Mouse (Mus musculus) hindbrain, embryonic 10.5 days (tissue): ENCODE data around the gene Lbh. TPM values are rescaled to one million over a fixed set of nuclear protein-coding genes. Genes with fewer than 3 reads are reported as not detected.

ENCODE experiments used
- DNase-seq: peaks from one replicate; pipeline ENCODE4 v3.0.0-alpha.2; 2017; ENCODE audit warnings: low spot score
- H3K27ac ChIP-seq: fragments of 300-500 bp; sonication (generic); 2 replicates; pipeline ENCODE4 v1.5.1; 2016; ENCODE audit warnings: mild to moderate bottlenecking, moderate library complexity
- H3K27me3 ChIP-seq: fragments of 300-500 bp; sonication (generic); 2 replicates; pipeline ENCODE4 v1.6.1; 2016; ENCODE audit warnings: mild to moderate bottlenecking; ENCODE audit not compliant: poor library complexity, insufficient read depth, severe bottlenecking
- H3K36me3 ChIP-seq: fragments of 300-500 bp; sonication (generic); 2 replicates; pipeline ENCODE4 v1.6.1; 2016; ENCODE audit warnings: mild to moderate bottlenecking, moderate library complexity
- H3K4me1 ChIP-seq: fragments of 300-500 bp; sonication (generic); replicated peaks from 2 replicates; pipeline ENCODE4 v1.6.1; 2016; ENCODE audit warnings: mild to moderate bottlenecking
- H3K4me3 ChIP-seq: fragments of 300-500 bp; sonication (generic); 2 replicates; pipeline ENCODE4 v1.5.1; 2016; ENCODE audit warnings: mild to moderate bottlenecking, moderate library complexity
- H3K9me3 ChIP-seq: fragments of 300-500 bp; sonication (generic); 2 replicates; pipeline ENCODE4 v1.6.1; 2016; ENCODE audit warnings: mild to moderate bottlenecking, moderate library complexity
- WGBS: fragments of 180-500 bp; shearing (Covaris S2); methylation state at CpG from one replicate; pipeline ENCODE4 v1.1.7; 2016; 5-methylcytosine and 5-hydroxymethylcytosine counted together
- polyA plus RNA-seq: library from polyadenylated mRNA; unstranded; fragments of >200 nt; fragmentation: Nextera tagmentation; extraction: Ambion mirVana; gene quantifications from 2 replicates; pipeline ENCODE4 v1.2.1, GENCODE M21; 2016

Gene Lbh
- polyA plus RNA-seq, 1 experiment from 2014 or later = 2.6 TPM

DNA sequence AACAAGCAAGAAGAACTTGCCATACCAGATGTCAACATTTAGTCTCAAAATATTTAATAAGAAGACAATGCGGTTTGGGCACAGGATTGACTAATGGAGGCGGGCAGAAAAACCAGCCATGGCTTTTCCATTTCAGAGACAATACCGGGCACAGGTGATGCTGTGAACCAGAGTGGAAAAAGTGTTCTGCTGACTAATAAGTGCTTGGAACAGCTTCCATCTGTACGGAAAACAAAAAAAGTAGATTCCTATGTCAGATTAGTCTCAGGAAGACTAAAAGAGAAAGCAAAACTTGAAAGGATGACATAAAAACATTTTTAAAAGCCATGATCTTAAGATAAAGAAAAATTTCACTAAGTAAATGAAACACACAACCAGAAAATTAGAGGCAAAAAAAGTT is 16.4 kb upstream of the Lbh start:
- WGBS = 91% methylated on average over 4 of the region's 4 CpGs
- 0 out of 2 replicates have a peak, but pooled peaks cover 2% of the 10 kb centered on the region for H3K4me1 ChIP-seq
- no peaks in the 10 kb centered on the region for H3K36me3 ChIP-seq
- DNase-seq = no peak
- no peaks in the 10 kb centered on the region for H3K27me3 ChIP-seq
- H3K4me3 ChIP-seq = no peak overlapping the region
- no peaks in the 10 kb centered on the region for H3K9me3 ChIP-seq
- H3K27ac ChIP-seq = no peak overlapping the region

DNA sequence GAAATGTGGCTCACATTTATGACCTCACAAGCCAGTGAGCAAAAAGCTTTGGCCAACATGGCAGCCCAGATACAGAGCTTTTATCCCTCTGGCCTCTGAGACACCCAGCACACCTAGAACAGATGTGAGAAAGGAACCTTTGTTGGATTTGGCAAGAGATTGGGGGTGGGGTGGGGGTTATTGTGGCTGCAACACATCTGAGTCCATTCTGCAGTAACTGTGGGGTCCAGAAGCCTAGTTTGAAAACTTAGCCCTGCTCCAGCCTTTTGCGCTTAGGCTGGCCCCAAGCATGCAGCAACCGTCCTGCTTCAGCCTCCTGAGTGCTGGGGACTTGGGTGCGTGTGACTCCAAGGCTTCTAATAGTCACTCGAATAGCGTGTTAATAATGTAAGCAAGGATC is 14.8 kb upstream of the Lbh start:
- H3K36me3 ChIP-seq = no peaks in the 10 kb centered on the region
- H3K4me3 ChIP-seq = no peak overlapping the region
- peaks cover 2% of the 10 kb centered on the region; the same call in 1 of the 2 replicates for H3K27me3 ChIP-seq
- DNase-seq = no peak
- no peaks in the 10 kb centered on the region for H3K9me3 ChIP-seq
- no peak overlapping the region for H3K27ac ChIP-seq
- 0 out of 2 replicates have a peak, but pooled peaks cover 2% of the 10 kb centered on the region for H3K4me1 ChIP-seq
- 96% methylated on average over 5 of the region's 5 CpGs for WGBS

DNA sequence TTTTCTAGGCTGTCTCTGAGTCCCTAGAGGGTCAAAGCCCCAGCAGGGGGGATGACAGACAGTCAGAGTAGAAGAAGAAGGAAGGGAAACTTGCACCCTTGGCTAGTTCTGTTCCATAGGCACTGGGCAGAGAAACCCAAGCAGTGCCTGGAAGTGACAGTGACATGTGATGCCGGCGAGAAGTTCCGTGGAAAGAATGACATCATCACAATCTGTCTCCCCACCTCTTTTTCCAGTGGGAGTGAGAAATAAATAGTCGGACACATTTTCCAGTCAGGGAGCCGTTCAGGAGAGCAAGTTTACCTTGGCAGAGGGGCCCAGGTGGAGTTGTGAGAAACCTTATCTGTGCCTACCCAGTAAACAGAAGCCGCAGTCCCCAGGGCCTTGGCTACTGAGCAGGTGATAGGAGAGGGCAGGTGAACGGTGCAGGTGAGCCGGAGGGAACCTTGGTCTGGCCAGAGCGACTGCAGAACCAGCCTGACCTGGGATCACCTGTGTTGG is 14.1 kb upstream of the Lbh start:
- H3K36me3 ChIP-seq = no peaks in the 10 kb centered on the region
- WGBS = 87% methylated on average over 9 of the region's 9 CpGs

DNA sequence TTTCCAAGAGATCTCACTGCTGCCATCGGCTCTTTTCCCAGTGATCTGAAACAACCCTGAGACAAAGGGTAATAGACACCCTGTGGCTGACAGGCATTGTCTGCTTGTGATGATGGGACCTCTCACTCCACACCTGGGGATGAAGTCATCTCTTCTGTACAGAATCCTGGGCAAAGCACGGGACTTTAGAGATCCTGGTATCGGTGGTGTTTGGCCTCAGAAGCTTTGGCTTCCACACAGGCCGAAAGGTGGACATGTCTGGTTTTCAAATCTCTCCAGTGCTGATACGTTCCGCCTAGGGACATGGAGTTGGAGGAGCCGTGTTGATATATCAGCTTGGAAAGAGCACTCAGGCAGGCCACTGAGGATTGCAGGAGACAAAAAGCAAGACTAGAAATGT is 13.2 kb upstream of the Lbh start:
- 83% methylated on average over 7 of the region's 7 CpGs for WGBS

More for the DNA sequence above, 14.1 kb upstream of the Lbh start:
- H3K27ac ChIP-seq = no peak overlapping the region
- no peak overlapping the region for H3K4me3 ChIP-seq
- H3K4me1 ChIP-seq = 0 out of 2 replicates have a peak, but pooled peaks cover 2% of the 10 kb centered on the region
- no peak for DNase-seq
- peaks cover 2% of the 10 kb centered on the region; the same call in 1 of the 2 replicates for H3K27me3 ChIP-seq
- H3K9me3 ChIP-seq = no peaks in the 10 kb centered on the region

DNA sequence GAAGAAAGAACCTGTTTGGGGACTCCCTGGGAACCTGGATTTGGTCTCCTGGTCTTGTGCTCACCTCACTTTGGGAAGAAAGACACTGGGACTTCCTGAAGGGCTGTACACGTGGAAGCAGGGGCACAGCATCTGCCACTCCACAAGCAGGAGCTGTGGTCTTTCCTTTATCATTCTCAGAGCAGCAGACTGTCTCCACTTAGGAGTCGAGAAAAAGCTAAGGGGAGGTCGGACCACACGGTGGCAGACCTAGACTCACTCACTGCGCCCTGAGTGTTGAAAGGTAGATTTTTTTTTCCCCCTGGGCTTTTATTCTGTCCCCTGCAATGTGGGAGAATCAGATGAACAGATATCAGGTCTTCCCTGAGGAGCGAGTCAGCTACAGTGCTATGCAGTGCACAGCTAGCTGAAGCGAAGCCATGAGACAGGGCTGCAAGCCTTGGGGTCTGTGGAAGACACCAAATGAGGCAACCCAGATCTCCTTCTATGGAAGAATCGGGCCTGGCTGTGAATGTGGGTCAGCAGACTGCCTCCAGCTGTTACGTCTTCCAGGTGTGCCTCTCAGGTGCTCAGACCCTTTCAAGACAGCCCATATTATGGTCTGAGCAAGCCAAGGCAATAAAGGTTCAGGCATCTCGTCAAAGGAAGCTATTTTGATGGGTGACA is 11.7 kb upstream of the Lbh start:
- H3K27me3 ChIP-seq = peaks cover 2% of the 10 kb centered on the region; the same call in 1 of the 2 replicates
- 0 out of 2 replicates have a peak, but pooled peaks cover 5% of the 10 kb centered on the region for H3K4me1 ChIP-seq
- DNase-seq = no peak
- 77% methylated on average over 10 of the region's 10 CpGs for WGBS
- no peak overlapping the region for H3K4me3 ChIP-seq
- H3K27ac ChIP-seq = no peak overlapping the region
- no peaks in the 10 kb centered on the region for H3K9me3 ChIP-seq
- H3K36me3 ChIP-seq = no peaks in the 10 kb centered on the region

More for the DNA sequence above, 13.2 kb upstream of the Lbh start:
- no peak overlapping the region for H3K4me3 ChIP-seq
- 0 out of 2 replicates have a peak, but pooled peaks cover 2% of the 10 kb centered on the region for H3K4me1 ChIP-seq
- no peaks in the 10 kb centered on the region for H3K9me3 ChIP-seq
- H3K27me3 ChIP-seq = peaks cover 2% of the 10 kb centered on the region; the same call in 1 of the 2 replicates
- H3K36me3 ChIP-seq = no peaks in the 10 kb centered on the region
- DNase-seq = no peak
- H3K27ac ChIP-seq = no peak overlapping the region

DNA sequence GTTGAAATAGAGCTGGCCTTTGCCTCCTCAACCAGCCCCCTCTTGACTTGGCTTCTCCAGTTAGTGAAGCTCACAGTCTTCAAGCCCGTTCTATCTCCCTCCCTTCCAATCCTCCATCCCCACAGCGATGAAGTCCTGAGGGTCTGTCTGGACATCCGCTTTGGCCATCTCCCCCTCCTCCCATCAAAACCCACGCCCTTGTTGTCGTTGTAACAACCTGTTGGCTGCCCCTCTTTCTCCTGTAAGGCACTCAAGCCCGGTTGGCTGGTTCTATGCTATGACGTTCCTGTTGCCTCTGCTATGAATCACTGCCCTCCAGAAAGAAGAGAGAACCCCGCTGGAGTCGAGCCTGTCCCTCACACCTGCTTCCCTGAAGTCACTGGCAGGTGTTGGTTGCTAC is 10.9 kb upstream of the Lbh start:
- no peak overlapping the region for H3K27ac ChIP-seq
- peaks cover 2% of the 10 kb centered on the region; the same call in 1 of the 2 replicates for H3K27me3 ChIP-seq
- H3K9me3 ChIP-seq = no peaks in the 10 kb centered on the region
- no peak overlapping the region for H3K4me3 ChIP-seq
- H3K4me1 ChIP-seq = 0 out of 2 replicates have a peak, but pooled peaks cover 9% of the 10 kb centered on the region
- 86% methylated on average over 9 of the region's 9 CpGs for WGBS
- no peak for DNase-seq
- no peaks in the 10 kb centered on the region for H3K36me3 ChIP-seq

DNA sequence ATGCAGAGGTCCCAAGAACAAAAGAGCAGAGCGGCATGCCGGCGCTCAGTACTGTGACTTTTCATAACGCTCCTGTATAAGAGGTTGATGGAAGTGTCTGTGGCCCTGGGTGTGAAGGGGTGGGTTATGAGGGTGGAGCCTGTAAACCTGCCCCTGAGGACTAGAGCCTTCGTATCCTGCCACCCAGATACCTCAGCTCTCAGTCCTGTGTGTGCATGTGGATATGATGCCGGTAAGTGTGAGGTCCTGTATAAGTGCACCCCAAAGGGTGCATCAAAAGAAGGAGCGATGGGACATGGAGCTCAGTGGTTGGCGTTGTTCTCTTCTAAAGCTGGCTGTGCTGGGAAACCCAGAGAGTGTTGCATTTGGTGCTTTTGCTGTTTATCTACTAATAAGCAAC is 10.3 kb upstream of the Lbh start:
- Histone ChIP-seq H3K4me1 (0 out of 2 replicates have a peak, but pooled peaks cover 9% of the 10 kb centered on the region), H3K4me3 (no peak overlapping the region), H3K9me3 (no peaks in the 10 kb centered on the region), H3K36me3 (no peaks in the 10 kb centered on the region), H3K27me3 (peaks cover 2% of the 10 kb centered on the region; the same call in 1 of the 2 replicates), H3K27ac (no peak overlapping the region)
- no peak for DNase-seq
- WGBS = 83% methylated on average over 8 of the region's 8 CpGs

DNA sequence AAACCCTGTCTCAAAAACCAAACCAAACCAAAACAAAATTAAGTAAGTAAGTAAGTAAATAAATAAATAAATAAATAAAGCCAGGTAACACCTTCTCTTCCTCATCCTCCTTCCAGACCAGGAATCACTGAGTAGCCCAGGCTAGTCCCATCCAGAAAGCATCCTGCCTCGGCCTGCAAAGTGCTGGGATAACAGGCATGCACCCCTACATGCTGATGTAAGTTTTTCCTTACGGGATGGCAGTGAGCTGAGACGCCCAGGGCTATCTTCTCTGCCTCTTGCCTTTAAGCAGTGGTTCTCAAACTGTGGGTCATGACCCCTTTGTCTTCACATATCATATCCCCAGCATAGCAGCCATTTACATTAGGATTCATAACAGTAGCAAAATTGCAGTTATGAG is 9.5 kb upstream of the Lbh start:
- WGBS = 88% methylated on average over 3 of the region's 3 CpGs
- Histone ChIP-seq H3K27me3 (peaks cover 2% of the 10 kb centered on the region; the same call in 1 of the 2 replicates), H3K4me1 (0 out of 2 replicates have a peak, but pooled peaks cover 9% of the 10 kb centered on the region), H3K27ac (no peak overlapping the region), H3K4me3 (no peak overlapping the region), H3K9me3 (no peaks in the 10 kb centered on the region), H3K36me3 (no peaks in the 10 kb centered on the region)
- DNase-seq = no peak

DNA sequence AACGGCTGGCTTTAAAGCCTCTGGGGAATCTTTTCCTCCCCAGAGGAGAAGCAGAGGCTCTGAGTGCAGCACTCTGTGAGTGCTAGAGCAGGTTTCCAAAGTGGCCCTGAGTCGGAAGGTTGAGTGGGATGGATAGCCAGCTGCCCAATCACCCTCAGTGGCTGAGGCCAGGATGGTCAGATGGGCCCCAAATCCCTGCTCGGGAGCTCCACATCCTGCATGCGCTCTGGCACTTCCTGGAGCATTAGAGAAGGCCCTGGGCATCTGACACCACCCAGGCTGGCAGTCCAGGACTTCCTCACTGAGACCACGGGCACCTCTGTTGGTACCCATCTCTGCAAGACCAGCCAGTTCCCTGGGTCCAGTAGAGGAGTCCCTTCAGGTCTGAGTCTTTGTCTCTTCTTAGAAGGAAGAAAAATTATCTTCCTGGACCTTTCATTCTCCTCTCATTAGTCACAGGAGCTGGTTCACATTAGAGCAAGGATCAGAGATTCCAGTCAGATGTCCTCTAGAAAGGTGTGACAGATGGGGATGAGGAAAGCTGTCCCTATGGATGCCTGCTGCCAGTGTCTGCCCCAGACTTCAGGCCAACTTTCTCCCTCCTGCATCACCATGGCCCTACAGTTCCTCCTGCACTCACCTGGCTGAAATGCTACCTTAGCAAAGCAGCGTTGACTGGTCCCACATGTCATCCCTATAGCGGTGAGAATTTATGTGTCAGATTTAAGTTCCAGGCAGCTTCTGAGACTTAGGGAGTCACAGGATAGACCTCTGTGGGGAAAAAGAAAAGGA is 8.8 kb upstream of the Lbh start:
- no peak overlapping the region for H3K27ac ChIP-seq
- no peak for DNase-seq
- 91% methylated on average over 7 of the region's 7 CpGs for WGBS
- peaks cover 2% of the 10 kb centered on the region; the same call in 1 of the 2 replicates for H3K27me3 ChIP-seq
- H3K9me3 ChIP-seq = no peaks in the 10 kb centered on the region
- H3K4me3 ChIP-seq = no peak overlapping the region
- 0 out of 2 replicates have a peak, but pooled peaks cover 8% of the 10 kb centered on the region for H3K4me1 ChIP-seq
- no peaks in the 10 kb centered on the region for H3K36me3 ChIP-seq

DNA sequence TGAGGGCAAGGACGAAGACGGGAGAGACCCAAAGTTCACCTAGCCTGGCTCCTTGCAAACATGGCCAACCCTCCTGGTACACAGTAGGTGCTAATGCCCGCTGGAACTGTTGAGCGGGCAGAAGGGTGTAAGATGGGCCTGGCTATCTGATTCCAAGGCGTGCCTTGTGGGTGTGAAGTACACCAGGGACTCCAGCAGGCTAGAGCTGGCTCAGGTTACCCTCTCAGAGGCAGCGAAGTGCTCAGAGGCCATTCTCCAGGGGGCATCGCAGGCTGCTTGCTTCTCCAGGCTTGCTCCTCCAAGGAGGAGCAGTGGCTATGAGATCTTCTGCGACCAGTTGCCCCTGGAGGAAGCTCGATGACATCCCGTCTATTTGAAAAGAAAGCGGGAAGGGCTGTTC is 6.8 kb upstream of the Lbh start:
- Histone ChIP-seq H3K4me3 (no peak overlapping the region), H3K27ac (no peak overlapping the region), H3K27me3 (peaks cover 9% of the 10 kb centered on the region), H3K36me3 (no peaks in the 10 kb centered on the region), H3K4me1 (0 out of 2 replicates have a peak, but pooled peaks cover 7% of the 10 kb centered on the region), H3K9me3 (no peaks in the 10 kb centered on the region)
- no peak for DNase-seq
- WGBS = 75% methylated on average over 11 of the region's 11 CpGs

DNA sequence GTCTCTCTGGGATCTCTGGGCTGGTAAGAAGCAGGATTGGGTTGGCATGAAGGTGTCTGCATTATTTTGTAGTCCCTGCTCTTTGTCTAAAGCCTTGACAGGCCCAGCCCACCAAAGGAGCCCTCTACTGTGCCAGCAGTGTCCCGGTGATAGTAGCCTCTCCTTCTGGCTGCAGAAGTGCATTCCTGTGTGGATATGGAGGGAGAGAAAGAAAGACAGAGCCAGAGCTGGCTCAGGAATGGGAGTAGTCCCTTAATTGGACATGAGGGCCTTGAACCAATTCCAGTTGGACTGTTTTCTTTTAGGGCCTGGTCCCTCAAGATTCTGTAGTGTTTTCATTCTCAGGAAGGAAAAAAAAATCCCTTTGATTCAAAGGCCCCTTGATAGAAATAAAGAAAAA is 6.4 kb upstream of the Lbh start:
- Histone ChIP-seq H3K27me3 (peaks cover 14% of the 10 kb centered on the region), H3K4me1 (peaks cover 10% of the 10 kb centered on the region; the same call in 1 of the 2 replicates), H3K27ac (no peak overlapping the region), H3K9me3 (no peaks in the 10 kb centered on the region), H3K36me3 (no peaks in the 10 kb centered on the region), H3K4me3 (no peak overlapping the region)
- no peak for DNase-seq
- 68% methylated on average over 1 of the region's 1 CpGs for WGBS

DNA sequence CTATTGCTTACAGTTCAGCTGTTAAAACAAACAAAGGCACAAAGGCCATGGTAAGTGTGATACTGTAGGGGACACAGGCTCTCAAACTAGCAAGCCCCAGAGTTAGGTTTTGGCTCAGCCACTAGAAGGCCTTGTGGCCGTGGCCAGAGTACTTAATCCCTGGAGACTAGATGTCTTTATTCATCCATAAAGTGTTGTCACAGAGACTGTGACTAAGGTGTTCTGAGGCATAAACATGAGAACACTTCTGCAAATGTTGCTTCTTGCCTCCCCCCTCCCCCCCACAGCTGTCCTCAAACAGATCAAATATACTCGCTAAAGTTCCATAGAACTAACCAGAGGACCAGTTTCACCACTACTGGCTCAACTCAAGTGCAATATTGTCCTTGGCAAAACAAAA is 4.0 kb upstream of the Lbh start:
- Histone ChIP-seq H3K4me1 (peaks cover 23% of the 10 kb centered on the region; the same call in 1 of the 2 replicates), H3K9me3 (no peaks in the 10 kb centered on the region), H3K4me3 (no peak overlapping the region), H3K27me3 (peaks cover 12% of the 10 kb centered on the region), H3K36me3 (no peaks in the 10 kb centered on the region), H3K27ac (no peak overlapping the region)
- DNase-seq = no peak
- 76% methylated on average over 2 of the region's 2 CpGs for WGBS
